Mouse (Mus musculus): ENCODE results near the gene Mafg.
"Not testable (repeated sequence)": the region's sequence is repeated elsewhere in the genome, so short reads cannot be mapped to it uniquely, and the experiment has no call there.

The Mafg gene

DNA sequence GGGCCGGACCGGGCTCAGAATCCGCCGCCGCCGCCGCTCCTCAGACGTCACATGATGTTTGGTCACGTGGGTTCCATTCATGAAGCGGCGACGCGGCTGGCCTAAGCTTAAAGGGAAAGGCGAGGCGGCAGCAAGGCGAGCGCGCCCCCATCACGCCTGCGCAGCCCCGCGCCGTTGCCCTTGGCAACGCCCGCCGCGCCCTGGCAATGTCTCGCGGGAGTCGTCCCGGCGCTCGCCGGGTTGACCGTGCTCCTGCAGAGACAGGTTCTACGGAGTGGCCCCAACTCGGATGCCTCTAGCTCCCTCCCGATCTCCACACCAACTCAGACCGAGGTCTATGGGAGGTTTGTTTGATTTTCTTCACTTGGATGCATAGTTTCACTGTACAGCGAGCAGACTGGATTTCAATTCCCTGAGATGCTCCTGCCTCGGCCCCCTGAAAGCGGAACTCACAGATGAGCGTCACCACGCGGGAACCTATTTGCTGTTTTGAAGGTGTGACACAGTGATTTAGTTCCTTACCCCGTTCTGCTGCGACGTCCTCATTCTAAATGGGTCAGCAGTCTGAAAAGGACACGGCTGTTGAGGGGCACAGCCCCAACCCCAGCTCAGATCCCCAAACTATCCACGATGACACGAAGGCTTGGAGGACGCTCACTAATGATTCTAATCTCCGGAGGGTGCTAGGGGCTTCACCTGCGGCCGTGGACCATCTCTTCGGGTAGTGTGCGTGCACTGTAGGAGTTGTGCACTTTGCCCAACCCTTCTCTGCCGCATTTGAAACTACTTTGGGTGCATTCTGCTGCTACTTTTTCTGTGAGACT, at the start of gene Mafg:
Gene Mafg (minus strand): TSS at position 81 of the 824 bp plus-strand sequence.
- DNase-seq (ENCODE audit: low spot score) = peak; percentile 95

GRCm38 (mm10) chr11:120682683-120683082, 49.3 kb upstream of the Mafg start:
- DNase-seq (ENCODE audit: low spot score) = no peak

GRCm38 (mm10) chr11:120679909-120680308, 46.5 kb upstream of the Mafg start:
- DNase-seq (ENCODE audit: low spot score) = no peak

- DNase-seq (ENCODE audit: low spot score) = no peak
Measured at GRCm38 (mm10) chr11:120676951-120677350, 43.6 kb upstream of the Mafg start.

DNA sequence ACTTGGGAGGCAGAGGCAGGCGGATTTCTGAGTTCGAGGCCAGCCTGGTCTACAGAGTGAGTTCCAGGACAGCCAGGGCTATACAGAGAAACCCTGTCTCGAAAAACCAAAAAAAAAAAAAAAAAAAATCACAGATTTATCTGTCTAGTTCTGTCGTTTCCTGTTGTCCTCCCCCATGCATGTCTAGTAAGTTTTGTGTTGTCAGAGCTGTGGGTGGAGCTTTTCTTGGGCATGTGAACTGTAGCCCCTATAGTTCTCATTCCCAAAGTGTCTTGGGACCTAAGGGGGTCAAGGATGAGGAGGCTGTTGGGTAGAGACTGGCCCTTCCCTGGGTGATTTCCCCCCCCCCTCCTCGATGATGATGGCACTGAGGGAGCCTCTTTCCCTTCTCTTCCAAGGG, 42.5 kb upstream of the Mafg start:
- not testable (repeated sequence) for DNase-seq (ENCODE audit: low spot score)

DNA sequence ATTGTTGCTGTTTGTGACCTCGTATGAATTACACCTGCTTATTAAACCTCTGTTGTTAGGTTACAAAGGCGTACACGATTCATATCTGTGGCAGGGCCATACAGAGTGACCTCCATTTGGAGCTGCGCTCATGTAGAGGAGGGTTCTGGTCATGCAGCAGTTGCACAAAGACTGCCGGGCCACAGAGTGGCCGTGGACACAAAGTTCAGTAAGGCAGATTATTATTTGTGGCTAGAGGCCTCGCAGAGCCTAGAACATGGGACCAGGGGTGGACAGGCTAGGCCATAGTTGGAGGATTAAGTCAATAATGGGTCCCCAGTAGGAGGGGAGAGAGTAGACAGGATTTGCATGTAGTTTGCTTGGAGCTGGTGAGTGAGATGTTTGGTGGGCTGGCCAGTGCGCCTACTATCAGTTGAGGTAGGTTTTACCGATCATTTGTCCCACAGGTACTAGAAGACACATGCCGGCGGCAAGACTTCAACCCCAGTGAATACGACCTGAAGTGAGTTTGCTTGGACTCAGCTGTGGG, 40.3 kb upstream of the Mafg start:
- no peak for DNase-seq (ENCODE audit: low spot score)

DNA sequence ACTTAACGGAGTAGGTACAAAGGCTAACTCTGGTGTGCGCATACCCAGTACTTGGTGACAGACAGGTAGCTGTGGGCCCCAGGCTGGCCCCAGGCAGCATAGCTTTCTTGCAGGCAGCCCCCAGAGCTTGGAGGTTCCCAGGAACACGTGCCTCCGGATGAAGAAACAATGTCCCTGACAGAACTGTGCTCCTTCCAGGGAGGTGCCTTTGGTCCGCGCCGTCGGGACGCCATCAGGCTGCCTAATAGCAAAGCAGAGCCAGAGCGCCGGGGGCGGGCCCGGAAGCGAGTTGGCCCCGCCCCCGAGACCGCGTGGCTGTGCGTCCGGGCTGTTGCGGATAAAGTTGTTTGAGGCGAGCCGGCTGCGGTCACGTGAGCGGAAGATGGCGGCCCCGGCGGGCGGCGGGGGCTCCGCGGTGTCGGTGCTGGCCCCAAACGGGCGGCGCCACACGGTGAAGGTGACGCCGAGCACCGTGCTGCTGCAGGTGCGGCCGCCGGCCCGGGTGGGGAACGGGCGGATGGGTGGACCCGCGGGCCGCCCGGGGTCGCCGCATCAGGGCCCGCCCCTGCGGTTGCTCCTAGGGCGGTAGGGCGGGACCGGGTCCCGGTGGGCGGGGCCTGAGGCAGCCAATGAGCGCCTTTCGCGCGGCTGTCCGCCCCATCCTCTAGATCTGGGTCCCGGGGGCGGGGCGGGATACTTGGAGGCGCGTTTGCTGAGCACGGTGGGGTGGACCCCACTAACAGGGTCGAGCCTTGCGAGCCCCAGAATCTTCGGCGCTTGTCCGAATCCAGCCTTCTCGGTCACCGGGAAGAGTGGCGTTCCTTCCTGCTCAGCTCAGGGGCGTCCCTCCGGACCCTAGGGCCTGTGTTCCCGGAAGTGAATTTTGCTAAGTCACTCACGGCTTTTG, 39.5 kb upstream of the Mafg start, which contains the start of gene Aspscr1:
Gene Aspscr1 (plus strand): TSS at position 287 of the 907 bp plus-strand sequence.
- peak; percentile 96 for DNase-seq (ENCODE audit: low spot score)

DNA sequence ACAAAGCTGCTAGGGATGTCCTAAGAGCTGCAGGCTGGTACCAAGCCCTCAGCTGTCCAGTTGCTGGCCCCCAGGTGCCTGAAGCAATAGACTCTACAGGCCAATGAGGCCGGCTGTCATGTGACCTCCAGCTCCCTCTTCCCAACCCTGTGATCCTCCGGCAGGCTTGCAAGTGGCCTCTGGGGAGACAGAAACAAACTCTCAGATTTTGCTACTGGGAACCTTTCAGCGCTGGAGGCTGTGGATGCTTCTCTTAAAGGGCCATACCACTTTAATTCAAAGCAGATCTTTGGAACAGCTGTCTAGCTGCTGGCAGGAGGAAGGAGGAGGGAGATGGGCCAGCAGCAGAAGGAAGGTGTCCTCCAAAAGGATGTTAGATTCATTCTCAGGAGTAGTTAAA, 33.2 kb upstream of the Mafg start:
- DNase-seq (ENCODE audit: low spot score) = no peak

GRCm38 (mm10) chr11:120665406-120665805, 32.0 kb upstream of the Mafg start:
- DNase-seq (ENCODE audit: low spot score) = no peak

DNA sequence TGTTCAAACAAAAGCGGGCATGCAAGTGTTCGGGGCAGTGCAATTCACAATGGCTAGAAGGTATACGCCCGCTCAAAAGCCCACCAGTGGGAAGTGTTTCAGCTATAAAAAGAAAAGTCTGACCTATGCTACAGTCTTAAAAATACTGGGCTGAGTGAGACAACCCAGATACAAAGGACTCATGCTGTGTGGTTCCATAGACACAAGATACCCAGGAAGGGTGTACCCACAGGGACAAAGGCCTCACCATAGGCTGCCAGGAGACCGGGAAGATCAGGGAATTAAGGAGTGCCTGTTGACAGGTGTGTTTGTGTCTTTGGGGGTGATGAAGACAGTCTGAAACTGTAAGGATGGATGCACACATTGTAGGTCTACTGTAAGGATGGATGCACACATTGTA, 30.3 kb upstream of the Mafg start:
- no peak for DNase-seq (ENCODE audit: low spot score)

DNA sequence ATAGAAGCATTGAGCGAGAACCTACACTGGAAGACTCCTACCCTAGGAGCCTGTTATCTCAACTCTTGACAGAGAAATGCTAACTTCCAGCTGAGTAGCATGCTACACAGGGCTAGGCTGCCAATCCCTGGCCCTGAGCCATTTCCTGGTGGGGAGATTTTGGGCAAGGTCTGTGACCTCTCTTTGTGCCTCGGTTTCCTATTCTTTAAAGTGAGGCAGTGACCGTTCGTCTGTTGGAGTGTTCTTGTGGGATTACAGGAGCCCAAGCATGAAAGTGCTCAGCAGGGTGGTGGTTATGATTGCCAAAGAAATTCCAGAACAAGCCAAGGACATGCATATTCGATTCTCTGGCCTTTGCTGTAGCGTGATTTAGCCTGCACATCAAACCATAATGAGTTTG, 29.4 kb upstream of the Mafg start:
- DNase-seq (ENCODE audit: low spot score) = no peak

- no peak for DNase-seq (ENCODE audit: low spot score)
Measured at GRCm38 (mm10) chr11:120661076-120661460, 27.7 kb upstream of the Mafg start, which contains the start of gene Notum. TSS of gene Notum (minus strand) at chr11:120661175.

- peak; percentile 29 for DNase-seq (ENCODE audit: low spot score)
Measured at GRCm38 (mm10) chr11:120660301-120661075, 27.1 kb upstream of the Mafg start.

- DNase-seq (ENCODE audit: low spot score) = no peak
Measured at GRCm38 (mm10) chr11:120659509-120660300, 26.3 kb upstream of the Mafg start.

GRCm38 (mm10) chr11:120658876-120659410, 25.5 kb upstream of the Mafg start:
- DNase-seq (ENCODE audit: low spot score) = peak; percentile 53

GRCm38 (mm10) chr11:120657301-120657700, 23.9 kb upstream of the Mafg start:
- no peak for DNase-seq (ENCODE audit: low spot score)

- DNase-seq (ENCODE audit: low spot score) = no peak
Measured at GRCm38 (mm10) chr11:120654741-120655140, 21.3 kb upstream of the Mafg start.

DNA sequence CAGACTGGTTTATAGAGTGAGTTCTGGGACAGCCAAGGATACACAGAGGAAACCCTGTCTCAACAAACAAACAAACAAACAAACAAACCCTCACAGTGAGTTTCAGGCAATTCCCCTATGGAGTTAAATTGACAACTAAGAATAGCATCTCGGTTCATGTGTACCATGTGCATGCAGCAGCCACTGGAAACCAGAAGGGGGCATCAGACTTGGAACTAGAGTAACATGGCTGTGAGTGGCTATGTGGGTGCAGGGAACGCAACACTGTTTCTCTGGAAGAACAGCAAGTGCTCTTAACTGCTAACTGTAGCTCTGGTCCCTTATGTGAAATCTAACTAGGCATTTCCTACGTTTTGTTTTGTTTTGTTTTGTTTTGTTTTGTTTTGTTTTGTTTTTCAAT, 18.5 kb upstream of the Mafg start:
- DNase-seq (ENCODE audit: low spot score) = no peak

DNA sequence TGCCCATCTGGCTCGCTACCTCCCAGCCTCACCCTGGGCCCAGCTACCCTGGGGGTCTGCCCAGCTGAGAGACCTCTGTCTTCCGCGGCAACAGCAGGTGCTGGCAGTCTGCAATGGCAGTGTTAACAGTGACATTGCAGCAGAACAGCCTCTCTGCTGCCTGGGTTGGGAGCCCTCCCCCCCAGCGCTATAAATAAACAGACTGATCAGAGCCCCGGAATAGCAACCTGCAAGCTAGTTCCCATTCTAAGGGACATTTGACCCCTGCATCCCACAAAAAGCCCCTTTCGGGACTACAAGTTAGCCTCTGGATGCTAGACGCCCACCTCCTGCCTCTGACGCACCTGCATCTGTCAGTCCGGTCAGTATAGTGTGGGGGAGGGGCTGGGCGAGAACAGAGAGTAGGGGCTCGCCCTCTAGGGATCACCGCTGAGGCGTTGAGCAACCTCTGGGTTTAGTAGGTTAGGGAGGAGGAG, 14.6 kb upstream of the Mafg start, which contains the start of gene Myadml2:
Gene Myadml2 (minus strand): TSS at position 158 of the 476 bp plus-strand sequence.
- DNase-seq (ENCODE audit: low spot score) = peak; percentile 59
